In genomic region chr1:90051347-90051746, GRCm38 (mm10) we compare ENCODE assay signal across 8 mouse cellular contexts. TPM values are rescaled to one million over a fixed set of nuclear protein-coding genes. Genes with fewer than 3 reads are reported as not detected.
A peak's percentile ranks its signal among the peaks of the same experiment; 100 is the strongest.
DNase-seq lines count a peak whose midpoint lies in the region; ATAC-seq and TF ChIP-seq lines count a peak whose summit lies in the region.

No protein-coding gene starts in this region.

- peak; percentile 90 for TF ChIP-seq CTCF in layer of hippocampus, adult 2 months (conservative IDR thresholded peaks at IDR 0.05)

- no peak overlapping the region for H3K27ac ChIP-seq in intestine, embryonic 14.5 days (ENCODE audit: low read depth)
- H3K27ac ChIP-seq in intestine, embryonic 16.5 days (ENCODE audit: low read length): no peak overlapping the region
- no peak overlapping the region for H3K27ac ChIP-seq in layer of hippocampus, adult 2 months

- ATAC-seq in intestine, embryonic 14.5 days (replicated peaks; ENCODE audit: low FRiP score, low TSS enrichment, low read depth): no peak
- no peak for ATAC-seq in intestine, embryonic 16.5 days
- ATAC-seq in megakaryocyte-erythroid progenitor cell, adult 5-6 weeks (replicated peaks; ENCODE audit: low FRiP score, low TSS enrichment, poor library complexity, severe bottlenecking): peak; percentile 63

- H3K4me3 ChIP-seq in intestine, embryonic 14.5 days (ENCODE audit: low read depth, low read length): no peak overlapping the region
- no peak overlapping the region for H3K4me3 ChIP-seq in intestine, embryonic 16.5 days (ENCODE audit: low read length)
- H3K4me3 ChIP-seq in layer of hippocampus, adult 2 months: no peak overlapping the region

- 0 out of 2 replicates have a peak overlapping the region, but pooled peaks have one; percentile 8 for H3K4me2 ChIP-seq in intestine, embryonic 14.5 days (ENCODE audit: low read length)
- no peak overlapping the region for H3K4me2 ChIP-seq in intestine, embryonic 16.5 days (ENCODE audit: low read depth, low read length)

- no peak overlapping the region for H3K9ac ChIP-seq in intestine, embryonic 14.5 days (ENCODE audit: low read length)
- H3K9ac ChIP-seq in intestine, embryonic 16.5 days (ENCODE audit: low read depth, low read length): no peak overlapping the region

- H3K9me3 ChIP-seq in intestine, embryonic 14.5 days (ENCODE audit: control insufficient read depth, low read length): no peaks in the 10 kb centered on the region
- H3K9me3 ChIP-seq in intestine, embryonic 16.5 days (ENCODE audit: control insufficient read depth, low read length): no peaks in the 10 kb centered on the region

- H3K4me1 ChIP-seq in intestine, embryonic 14.5 days (replicated peaks; ENCODE audit: control insufficient read depth, insufficient read depth, low read length): 0 out of 2 replicates have a peak, but pooled peaks cover 4% of the 10 kb centered on the region
- no peaks in the 10 kb centered on the region; the same call in 1 of the 2 replicates for H3K4me1 ChIP-seq in intestine, embryonic 16.5 days (ENCODE audit: control insufficient read depth, insufficient read depth, low read length)

- H3K36me3 ChIP-seq in intestine, embryonic 14.5 days (ENCODE audit: control insufficient read depth, insufficient read depth, low read length): no peaks in the 10 kb centered on the region
- H3K36me3 ChIP-seq in intestine, embryonic 16.5 days (ENCODE audit: control insufficient read depth, insufficient read depth, low read length): no peaks in the 10 kb centered on the region

- DNase-seq in intestine, embryonic 14.5 days (ENCODE audit: low spot score): peak; percentile 66
- peak; percentile 74 for DNase-seq in ES-CJ7 (ENCODE audit: low read depth, low spot score)
- DNase-seq in c-Kit-negative CD71-positive TER-119-positive erythroid progenitor cells, embryonic 14.5 days (ENCODE audit: low read depth, low spot score): peak; percentile 19
- DNase-seq in frontal cortex, postnatal 36 days (ENCODE audit: low spot score in 2 of 2): peak; percentile 50 to 58
- peak; percentile 37 to 58 for DNase-seq in layer of hippocampus, adult 2 months (ENCODE audit: low spot score in 2 of 2)
- DNase-seq in T-cell, adult 2 months (ENCODE audit: low spot score): no peak

- H3K27me3 ChIP-seq in intestine, embryonic 14.5 days (replicated peaks; ENCODE audit: control insufficient read depth, insufficient read depth, low read length): 0 out of 2 replicates have a peak, but pooled peaks cover 4% of the 10 kb centered on the region
- no peaks in the 10 kb centered on the region; the same call in 1 of the 2 replicates for H3K27me3 ChIP-seq in intestine, embryonic 16.5 days (replicated peaks; ENCODE audit: control insufficient read depth, insufficient read depth, low read length)

- 23% methylated on average over 5 of the region's 5 CpGs for WGBS in intestine, embryonic 14.5 days
- 32% methylated on average over 5 of the region's 5 CpGs for WGBS in intestine, embryonic 16.5 days

RNA-seq across cellular contexts. Expression of gene Asb18, which starts 36.9 kb away (rescaled TPM):
- polyA plus RNA-seq in intestine, embryonic 14.5 days (2014; fragmentation: Nextera tagmentation; extraction: Ambion mirVana): not detected in 2 replicates
- not detected in 2 replicates for polyA plus RNA-seq in intestine, embryonic 16.5 days (2015; fragmentation: Nextera tagmentation; extraction: Ambion mirVana)
- 1 to 10 TPM; 2.5 to 3.2 TPM for total RNA-seq in layer of hippocampus, adult 2 months (2021)
- total RNA-seq in megakaryocyte-erythroid progenitor cell, adult 5-6 weeks (2014; fragmentation: Nextera tagmentation): not detected in 2 replicates
- not detected in 2 replicates for total RNA-seq in megakaryocyte-erythroid progenitor cell, adult 5-6 weeks (2017)
